In the genomic region with DNA sequence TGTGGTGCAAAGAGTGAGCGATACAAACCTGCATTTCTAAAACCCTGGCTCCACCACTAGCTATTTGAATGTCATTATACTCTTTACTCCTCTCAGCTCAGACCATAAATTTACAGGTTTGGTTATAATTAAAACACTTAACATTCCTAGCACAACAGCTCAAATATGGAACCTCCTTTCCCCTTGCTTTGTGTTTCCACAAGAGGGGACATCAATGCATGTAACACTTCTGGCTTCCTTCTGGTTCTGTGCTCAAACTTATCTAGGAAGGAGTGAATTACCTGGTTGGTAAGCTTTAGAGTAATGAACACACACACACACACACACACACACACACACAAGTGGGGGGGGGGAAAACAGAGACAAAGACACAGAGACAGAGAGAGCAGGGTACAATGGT, we compare ENCODE assay signal across 26 mouse cellular contexts.
"Had no signal": no experiment of that assay in that cellular context is flagged by ENCODE, and none has a peak within 500 bp of the region (broad histone marks: within the 10 kb centered on the region; RNA-seq: fewer than 3 reads in every experiment).

No protein-coding gene starts in this region.

- H3K4me3 ChIP-seq: gastrocnemius, adult 2 months; heart, adult 2 months; heart, embryonic 10.5 days; heart, embryonic 12.5 days; hindbrain, embryonic 10.5 days; hindbrain, embryonic 12.5 days; layer of hippocampus, adult 2 months; left cerebral cortex, adult 2 months; limb, embryonic 13.5 days; limb, embryonic 15.5 days; liver, embryonic 13.5 days; liver, embryonic 15.5 days had no signal

- H3K9ac ChIP-seq: heart, embryonic 12.5 days; hindbrain, embryonic 12.5 days; hindbrain, embryonic 14.5 days; limb, embryonic 13.5 days; limb, embryonic 15.5 days; liver, embryonic 13.5 days; liver, embryonic 15.5 days; liver, postnatal 0 days had no signal

- ATAC-seq: hindbrain, embryonic 16.5 days; inflammation-experienced regulatory T-cells, adult 6 months; intestine, postnatal 0 days; liver, postnatal 0 days had no signal

- H3K36me3 ChIP-seq: heart, embryonic 10.5 days; heart, embryonic 12.5 days; hindbrain, embryonic 10.5 days; hindbrain, embryonic 12.5 days; limb, embryonic 13.5 days; limb, embryonic 15.5 days; liver, embryonic 13.5 days; liver, embryonic 15.5 days had no signal

- H3K27ac ChIP-seq: gastrocnemius, adult 2 months; heart, adult 2 months; heart, embryonic 10.5 days; hindbrain, embryonic 10.5 days; hindbrain, embryonic 12.5 days; hindbrain, embryonic 14.5 days; layer of hippocampus, adult 2 months; left cerebral cortex, adult 2 months; limb, embryonic 13.5 days; limb, embryonic 15.5 days; liver, embryonic 13.5 days; liver, embryonic 15.5 days had no signal

- H3K27me3 ChIP-seq: heart, embryonic 12.5 days; hindbrain, embryonic 12.5 days; limb, embryonic 13.5 days; limb, embryonic 15.5 days; liver, embryonic 13.5 days; liver, embryonic 15.5 days had no signal

- DNase-seq: gastrocnemius, adult 2 months; gastrocnemius, postnatal 10 days; gastrocnemius, postnatal 25 days; heart, adult 2 months; heart, postnatal 10 days; heart, postnatal 4 days; kidney, adult 18-20 months; kidney, adult 8-10 months; kidney, postnatal 10 days; kidney, postnatal 25 days; kidney, postnatal 4 days; liver, embryonic 13.5 days; liver, postnatal 0 days had no signal

- H3K4me2 ChIP-seq: heart, embryonic 12.5 days; hindbrain, embryonic 12.5 days; hindbrain, embryonic 14.5 days; limb, embryonic 13.5 days; limb, embryonic 15.5 days; liver, embryonic 13.5 days; liver, embryonic 15.5 days had no signal

- H3K9me3 ChIP-seq: heart, embryonic 10.5 days; heart, embryonic 12.5 days; hindbrain, embryonic 10.5 days; hindbrain, embryonic 12.5 days; limb, embryonic 13.5 days; limb, embryonic 15.5 days; liver, embryonic 13.5 days; liver, embryonic 15.5 days had no signal
